Mouse (Mus musculus) embryonic facial prominence, embryonic 13.5 days (tissue): Measurements from ENCODE around the gene Zfp46. TPM values are rescaled to one million over a fixed set of nuclear protein-coding genes. Genes with fewer than 3 reads are reported as not detected.

Experiments used
- ATAC-seq: fragments of 200-750 bp; cut with Nextera tagmentation; 2 replicates; pipeline ENCODE4 v1.8.0; 2017; ENCODE audit warnings: low read depth; ENCODE audit not compliant: insufficient number of reproducible peaks, insufficient read depth, low FRiP score, low TSS enrichment
- H3K27ac ChIP-seq: fragments of 300-500 bp; sonication (generic); 2 replicates; pipeline ENCODE4 v1.5.1; 2015; ENCODE audit warnings: moderate library complexity, mild to moderate bottlenecking, inconsistent platforms
- H3K27me3 ChIP-seq: fragments of 300-500 bp; sonication (generic); 2 replicates; pipeline ENCODE4 v1.6.1; 2015; ENCODE audit warnings: mild to moderate bottlenecking, inconsistent platforms
- H3K36me3 ChIP-seq: fragments of 300-500 bp; sonication (generic); 2 replicates; pipeline ENCODE4 v1.6.1; 2015; ENCODE audit warnings: mild to moderate bottlenecking, inconsistent platforms
- H3K4me1 ChIP-seq: fragments of 300-500 bp; sonication (generic); 2 replicates; pipeline ENCODE4 v1.6.1; 2015; ENCODE audit warnings: inconsistent platforms
- H3K4me2 ChIP-seq: fragments of 300-500 bp; sonication (generic); 2 replicates; pipeline ENCODE4 v1.6.1; 2015; ENCODE audit warnings: moderate library complexity, mild to moderate bottlenecking, inconsistent platforms
- H3K4me3 ChIP-seq: fragments of 300-500 bp; sonication (generic); 2 replicates; pipeline ENCODE4 v1.5.1; 2015; ENCODE audit warnings: mild to moderate bottlenecking, inconsistent platforms
- H3K9ac ChIP-seq: fragments of 300-500 bp; sonication (generic); 2 replicates; pipeline ENCODE4 v1.6.1; 2015; ENCODE audit warnings: mild to moderate bottlenecking, inconsistent platforms
- H3K9me3 ChIP-seq: fragments of 300-500 bp; sonication (generic); 2 replicates; pipeline ENCODE4 v1.6.1; 2016; ENCODE audit warnings: inconsistent platforms
- WGBS: fragments of 180-500 bp; shearing (Covaris S2); methylation state at CpG from one replicate; pipeline ENCODE4 v1.1.7; 2015; ENCODE audit warnings: mixed read lengths; 5-methylcytosine and 5-hydroxymethylcytosine counted together
- polyA plus RNA-seq: library from polyadenylated mRNA; unstranded; fragments of >200 nt; fragmentation: Nextera tagmentation; extraction: Ambion mirVana; gene quantifications from 2 replicates; pipeline ENCODE4 v1.2.1, GENCODE M21; 2015

Zfp46 gene
- polyA plus RNA-seq, 1 experiment from 2014 or later = 25.2 TPM

GRCm38 (mm10) chr4:136268912-136269311, 15.6 kb upstream of the Zfp46 start:
- no peak overlapping the region for H3K9ac ChIP-seq
- peak; percentile 62 for ATAC-seq
- 73% methylated on average over 1 of the region's 1 CpGs for WGBS

GRCm38 (mm10) chr4:136270648-136271047, 13.8 kb upstream of the Zfp46 start:
- WGBS = 86% methylated on average over 8 of the region's 8 CpGs
- ATAC-seq = no peak
- Histone ChIP-seq H3K27ac (no peak overlapping the region), H3K4me1 (peaks cover 5% of the 10 kb centered on the region; the same call in 1 of the 2 replicates), H3K4me3 (no peak overlapping the region), H3K27me3 (no peaks in the 10 kb centered on the region), H3K36me3 (0 out of 2 replicates have a peak, but pooled peaks cover 4% of the 10 kb centered on the region), H3K9me3 (peaks cover 15% of the 10 kb centered on the region; the same call in 1 of the 2 replicates), H3K9ac (no peak overlapping the region), H3K4me2 (no peak overlapping the region)

More at GRCm38 (mm10) chr4:136268912-136269311, 15.6 kb upstream of the Zfp46 start:
- Histone ChIP-seq H3K4me3 (no peak overlapping the region), H3K4me2 (no peak overlapping the region), H3K27me3 (0 out of 2 replicates have a peak, but pooled peaks cover 6% of the 10 kb centered on the region), H3K9me3 (peaks cover 14% of the 10 kb centered on the region; the same call in 1 of the 2 replicates), H3K27ac (no peak overlapping the region), H3K4me1 (peaks cover 5% of the 10 kb centered on the region; the same call in 1 of the 2 replicates), H3K36me3 (0 out of 2 replicates have a peak, but pooled peaks cover 4% of the 10 kb centered on the region)

- WGBS = 81% methylated on average over 8 of the region's 8 CpGs
- no peak overlapping the region for H3K4me3 ChIP-seq
- ATAC-seq = no peak
These were observed 3.4 kb upstream of the Zfp46 start for GRCm38 (mm10) chr4:136281097-136281496.

GRCm38 (mm10) chr4:136281611-136282010, 2.9 kb upstream of the Zfp46 start:
- H3K27me3 ChIP-seq = no peaks in the 10 kb centered on the region
- no peak overlapping the region for H3K9ac ChIP-seq
- no peak overlapping the region for H3K4me2 ChIP-seq
- H3K36me3 ChIP-seq = no peaks in the 10 kb centered on the region
- WGBS = 62% methylated on average over 9 of the region's 9 CpGs
- no peaks in the 10 kb centered on the region for H3K9me3 ChIP-seq
- peaks cover 30% of the 10 kb centered on the region for H3K4me1 ChIP-seq
- H3K27ac ChIP-seq = no peak overlapping the region
- ATAC-seq = no peak
- no peak overlapping the region for H3K4me3 ChIP-seq

More at GRCm38 (mm10) chr4:136281097-136281496, 3.4 kb upstream of the Zfp46 start:
- Histone ChIP-seq H3K4me1 (peaks cover 26% of the 10 kb centered on the region), H3K9ac (no peak overlapping the region), H3K36me3 (no peaks in the 10 kb centered on the region), H3K4me2 (no peak overlapping the region), H3K9me3 (no peaks in the 10 kb centered on the region), H3K27me3 (no peaks in the 10 kb centered on the region), H3K27ac (no peak overlapping the region)

- no peaks in the 10 kb centered on the region for H3K9me3 ChIP-seq
These were observed 1.6 kb upstream of the Zfp46 start for GRCm38 (mm10) chr4:136282621-136283480.

GRCm38 (mm10) chr4:136283783-136284182, 700 bp upstream of the Zfp46 start:
- H3K27me3 ChIP-seq = peaks cover 1% of the 10 kb centered on the region
- ATAC-seq = no peak
- H3K27ac ChIP-seq = peak overlapping the region; percentile 94

More at GRCm38 (mm10) chr4:136282621-136283480, 1.6 kb upstream of the Zfp46 start:
- peaks cover 9% of the 10 kb centered on the region for H3K36me3 ChIP-seq
- ATAC-seq = no peak
- no peak overlapping the region for H3K4me2 ChIP-seq
- H3K27ac ChIP-seq = peak overlapping the region; percentile 94
- WGBS = 27% methylated on average over 10 of the region's 10 CpGs
- H3K27me3 ChIP-seq = no peaks in the 10 kb centered on the region
- H3K9ac ChIP-seq = no peak overlapping the region
- H3K4me1 ChIP-seq = peaks cover 38% of the 10 kb centered on the region
- no peak overlapping the region for H3K4me3 ChIP-seq

GRCm38 (mm10) chr4:136284891-136285290, 408 bp downstream of the Zfp46 start:
- ATAC-seq = no peak; the same call in 1 of the 2 replicates
- Histone ChIP-seq H3K36me3 (peaks cover 29% of the 10 kb centered on the region), H3K4me3 (peak overlapping the region; percentile 75), H3K4me1 (peaks cover 38% of the 10 kb centered on the region), H3K27me3 (peaks cover 12% of the 10 kb centered on the region), H3K9ac (peak overlapping the region; percentile 81), H3K27ac (peak overlapping the region; percentile 94), H3K9me3 (no peaks in the 10 kb centered on the region), H3K4me2 (peak overlapping the region; percentile 91)
- 28% methylated on average over 6 of the region's 6 CpGs for WGBS

More at GRCm38 (mm10) chr4:136283783-136284182, 700 bp upstream of the Zfp46 start:
- H3K36me3 ChIP-seq = peaks cover 18% of the 10 kb centered on the region
- no peak overlapping the region for H3K9ac ChIP-seq
- WGBS = 4% methylated on average over 2 of the region's 2 CpGs
- no peaks in the 10 kb centered on the region for H3K9me3 ChIP-seq
- peak overlapping the region; percentile 91 for H3K4me2 ChIP-seq
- H3K4me1 ChIP-seq = peaks cover 38% of the 10 kb centered on the region
- H3K4me3 ChIP-seq = no peak overlapping the region

- H3K9ac ChIP-seq = peak overlapping the region; percentile 81
- peaks cover 34% of the 10 kb centered on the region for H3K36me3 ChIP-seq
- under 1% methylated on average over 25 of the region's 25 CpGs for WGBS
- ATAC-seq = peak; percentile 94
- peak overlapping the region; percentile 91 for H3K4me2 ChIP-seq
- H3K4me1 ChIP-seq = peaks cover 38% of the 10 kb centered on the region
- peaks cover 17% of the 10 kb centered on the region for H3K27me3 ChIP-seq
- no peaks in the 10 kb centered on the region for H3K9me3 ChIP-seq
- H3K27ac ChIP-seq = peak overlapping the region; percentile 94
- peak overlapping the region; percentile 75 for H3K4me3 ChIP-seq
These were observed 896 bp downstream of the Zfp46 start for GRCm38 (mm10) chr4:136285348-136285810.

- peaks cover 38% of the 10 kb centered on the region for H3K4me1 ChIP-seq
- ATAC-seq = peak; percentile 79
- peaks cover 39% of the 10 kb centered on the region for H3K36me3 ChIP-seq
- H3K27ac ChIP-seq = peak overlapping the region; percentile 94
- whole genome bisulfite sequencing = under 1% methylated on average over 29 of the region's 29 CpGs
- H3K27me3 ChIP-seq = peaks cover 21% of the 10 kb centered on the region
- H3K9ac ChIP-seq = peak overlapping the region; percentile 81
- H3K4me3 ChIP-seq = peak overlapping the region; percentile 75
- H3K4me2 ChIP-seq = peak overlapping the region; percentile 91
- no peaks in the 10 kb centered on the region for H3K9me3 ChIP-seq
These were observed 1.4 kb downstream of the Zfp46 start for GRCm38 (mm10) chr4:136285811-136286371.

GRCm38 (mm10) chr4:136289918-136290780, 5.7 kb downstream of the Zfp46 start:
- H3K4me3 ChIP-seq = no peak overlapping the region

More at GRCm38 (mm10) chr4:136289918-136290780, 5.7 kb downstream of the Zfp46 start:
- H3K4me1 ChIP-seq = peaks cover 13% of the 10 kb centered on the region
- H3K27ac ChIP-seq = no peak overlapping the region
- H3K9me3 ChIP-seq = no peaks in the 10 kb centered on the region
- no peak overlapping the region for H3K4me2 ChIP-seq
- peaks cover 21% of the 10 kb centered on the region for H3K27me3 ChIP-seq
- peaks cover 77% of the 10 kb centered on the region for H3K36me3 ChIP-seq
- 44% methylated on average over 66 of the region's 66 CpGs for WGBS
- ATAC-seq = no peak
- H3K9ac ChIP-seq = peak overlapping the region; percentile 8; the same call in 1 of the 2 replicates
